Mouse (Mus musculus): Measurements from ENCODE around the gene Dennd2a.
A peak's percentile ranks its signal among the peaks of the same experiment; 100 is the strongest.

Dennd2a gene

DNA sequence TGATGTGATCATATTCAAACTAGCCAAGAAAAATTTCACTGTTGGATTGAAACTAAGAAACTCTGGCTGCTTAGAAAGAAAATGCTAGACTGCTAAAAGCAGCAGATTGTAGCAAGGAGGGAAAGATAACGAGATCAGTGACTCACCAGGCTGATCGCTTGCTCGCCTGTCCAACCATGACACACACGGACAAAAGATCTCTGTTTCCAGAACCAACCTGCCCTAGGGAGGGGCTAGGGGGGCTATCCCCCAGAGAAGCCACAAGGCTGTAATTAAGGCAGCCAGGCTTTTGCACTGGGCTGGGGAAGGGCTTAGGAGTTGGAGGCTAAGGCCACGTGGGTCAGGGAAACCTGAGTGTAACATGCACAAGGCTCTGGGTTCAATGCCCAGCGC, 41.9 kb downstream of the Dennd2a start:
- no peak for DNase-seq (ENCODE audit: low spot score in 2 of 2)

DNA sequence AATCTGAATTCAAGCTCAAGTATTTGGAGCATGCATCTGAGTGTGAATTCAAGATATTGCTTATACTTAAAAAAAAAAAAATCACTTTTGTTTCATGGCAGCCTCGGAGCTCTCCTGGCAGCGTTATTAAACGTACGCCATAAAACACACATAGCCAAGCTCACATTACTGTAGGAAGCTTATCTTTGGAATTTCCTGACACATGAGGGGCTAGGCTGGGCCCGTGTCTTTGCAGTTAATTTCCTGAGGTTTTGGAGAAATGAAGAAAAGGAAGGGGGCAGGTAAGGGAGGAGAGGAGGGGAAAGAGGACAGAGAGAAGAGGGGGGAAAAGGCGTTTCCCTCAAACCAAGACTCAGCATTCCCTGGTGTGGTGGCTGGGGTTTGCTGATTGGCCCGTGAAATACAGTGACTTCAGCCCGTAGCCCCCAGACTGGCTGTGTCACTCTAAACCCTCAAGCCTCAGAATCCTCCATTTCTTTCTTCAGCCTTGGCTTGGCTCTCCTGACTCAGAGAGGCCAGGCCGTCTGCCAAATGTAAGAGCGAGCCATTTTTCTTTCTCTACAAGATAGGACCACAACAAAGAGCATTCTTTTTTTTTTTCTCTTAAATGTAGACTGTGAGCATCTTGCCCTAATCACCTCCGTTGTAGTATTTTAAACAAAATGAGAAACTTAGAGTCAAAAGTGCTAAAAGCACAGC, 42.5 kb downstream of the Dennd2a start:
- peak in 1 of 2 experiments; percentile 37 for DNase-seq (ENCODE audit: low spot score in 2 of 2)

DNA sequence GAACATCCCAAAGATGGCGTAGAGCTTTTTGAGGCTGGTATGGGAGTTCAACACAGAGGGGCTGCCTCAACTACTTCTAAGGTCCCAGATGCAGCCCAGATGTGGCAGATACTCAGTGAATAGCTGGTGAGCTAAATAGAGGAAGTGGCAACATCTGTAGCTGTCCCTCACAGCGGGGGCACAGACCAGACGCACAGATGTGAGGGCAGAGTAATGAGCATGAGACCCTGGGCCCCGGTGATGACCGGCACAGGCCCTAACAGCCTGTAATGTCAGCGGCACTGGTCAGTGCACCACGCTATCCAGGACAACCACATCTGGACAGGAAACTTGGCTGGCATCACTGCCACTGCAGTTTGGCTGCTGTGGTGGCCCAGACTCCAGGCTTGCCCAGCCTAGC, 54.2 kb downstream of the Dennd2a start:
- no peak for DNase-seq (ENCODE audit: low spot score in 2 of 2)

DNA sequence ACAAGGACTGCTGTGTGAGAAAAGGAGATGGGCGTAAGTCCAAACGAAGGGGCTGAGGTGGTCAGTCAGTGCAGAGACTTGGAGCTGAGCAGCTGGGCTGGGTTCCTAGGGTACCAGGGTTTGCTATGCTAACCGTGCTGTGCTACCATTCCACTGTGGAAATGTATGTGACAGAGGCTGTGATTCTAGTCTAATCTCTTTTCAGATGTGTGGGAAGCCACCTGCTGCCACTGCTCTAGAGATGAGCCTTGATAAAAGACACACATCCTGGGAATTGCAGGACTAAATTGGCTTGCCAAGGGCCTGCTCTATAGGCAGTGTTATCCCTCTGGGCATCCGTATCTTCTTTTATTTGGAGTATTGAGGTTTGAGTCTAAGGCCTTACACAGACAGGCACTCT, 60.5 kb downstream of the Dennd2a start:
- DNase-seq (ENCODE audit: low spot score in 2 of 2): no peak

DNA sequence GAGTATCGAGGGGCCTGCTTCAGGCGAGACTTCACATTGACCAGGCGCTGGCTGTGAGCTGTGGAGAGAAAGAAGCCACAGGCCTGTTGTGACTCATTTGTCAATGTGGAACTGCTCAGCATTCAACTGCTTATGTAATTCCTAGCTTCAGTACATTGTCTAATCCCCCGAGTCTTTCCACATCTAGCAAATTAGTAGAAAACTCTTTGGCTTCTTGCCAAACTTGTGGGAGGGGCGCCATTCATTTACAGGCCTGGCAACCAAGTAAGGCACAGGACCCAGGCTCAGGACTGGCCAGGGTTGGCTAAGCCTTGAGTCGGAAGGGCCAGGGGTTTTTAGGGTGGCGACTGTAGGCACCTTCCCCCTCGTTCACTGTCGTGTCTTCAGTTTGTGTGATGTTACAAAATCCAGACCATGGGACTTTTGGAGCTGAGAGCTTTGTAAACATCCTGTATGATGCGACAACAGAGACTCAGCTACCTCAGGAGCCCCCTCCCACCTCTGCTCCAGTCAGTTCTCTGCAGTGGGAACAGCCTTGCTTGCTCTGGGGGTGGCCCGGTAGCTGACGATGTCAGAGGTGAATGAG, 64.4 kb downstream of the Dennd2a start:
- peak; percentile 59 to 85 for DNase-seq (ENCODE audit: low spot score in 2 of 2)

DNA sequence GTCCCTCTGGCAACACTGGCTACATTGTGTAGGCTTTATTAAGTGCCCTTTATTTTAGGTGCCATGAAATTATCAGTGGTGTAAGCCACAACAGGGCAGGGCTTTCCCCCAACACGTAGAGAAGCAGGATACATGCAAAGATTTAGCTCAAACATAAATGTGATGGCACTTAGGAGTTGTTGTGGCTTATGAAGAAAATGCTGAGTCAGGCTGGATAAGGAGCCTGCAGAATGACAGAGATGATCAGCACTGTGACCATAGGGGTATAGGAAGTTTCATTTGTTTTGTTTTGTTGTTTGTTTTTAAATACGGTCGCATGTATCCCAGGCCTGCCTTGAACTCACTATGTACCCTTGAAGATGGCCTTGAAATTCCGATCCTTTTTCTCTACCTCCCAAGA, 65.5 kb downstream of the Dennd2a start:
- no peak for DNase-seq (ENCODE audit: low spot score in 2 of 2)

DNA sequence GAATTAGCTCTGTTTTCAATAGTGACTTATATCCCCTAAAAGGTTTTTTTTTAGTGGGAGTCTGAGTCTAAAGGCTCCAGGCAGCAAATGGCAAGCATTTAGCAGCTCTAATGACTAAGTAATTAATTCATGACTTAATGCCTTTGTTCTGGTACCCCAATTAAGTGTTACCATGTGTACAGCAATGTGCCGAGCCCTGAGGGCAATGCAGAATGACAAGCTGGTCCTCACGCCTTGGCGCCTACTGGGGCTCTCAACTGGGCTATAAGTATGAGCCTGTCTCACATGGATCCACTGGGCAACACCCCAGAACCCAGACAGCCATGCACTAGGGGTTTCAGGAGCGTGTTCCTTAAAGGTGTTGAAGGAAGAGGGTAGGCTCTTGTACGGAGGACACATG, 66.5 kb downstream of the Dennd2a start:
- DNase-seq (ENCODE audit: low spot score in 2 of 2): peak in 1 of 2 experiments; percentile 32

DNA sequence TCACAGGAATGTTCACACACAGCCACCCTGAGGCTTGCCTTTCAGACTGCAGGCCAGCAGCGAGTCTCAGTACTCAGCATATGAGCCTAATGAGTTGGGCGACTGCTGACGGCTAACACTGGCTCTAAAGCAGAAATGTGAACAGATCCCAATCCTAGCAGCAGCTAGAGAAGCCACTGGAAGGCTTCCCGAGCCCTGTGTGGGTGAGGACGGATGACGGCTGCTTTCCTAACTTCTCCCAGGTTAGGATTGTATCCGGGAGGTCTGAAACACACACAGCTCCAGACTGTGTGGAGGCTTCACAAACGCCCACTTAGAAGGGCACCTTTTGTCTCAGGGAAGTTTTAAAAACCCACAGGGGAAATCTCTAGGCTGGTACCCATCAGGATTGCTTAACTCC, 69.4 kb downstream of the Dennd2a start:
- DNase-seq (ENCODE audit: low spot score in 2 of 2): peak in 1 of 2 experiments; percentile 65

DNA sequence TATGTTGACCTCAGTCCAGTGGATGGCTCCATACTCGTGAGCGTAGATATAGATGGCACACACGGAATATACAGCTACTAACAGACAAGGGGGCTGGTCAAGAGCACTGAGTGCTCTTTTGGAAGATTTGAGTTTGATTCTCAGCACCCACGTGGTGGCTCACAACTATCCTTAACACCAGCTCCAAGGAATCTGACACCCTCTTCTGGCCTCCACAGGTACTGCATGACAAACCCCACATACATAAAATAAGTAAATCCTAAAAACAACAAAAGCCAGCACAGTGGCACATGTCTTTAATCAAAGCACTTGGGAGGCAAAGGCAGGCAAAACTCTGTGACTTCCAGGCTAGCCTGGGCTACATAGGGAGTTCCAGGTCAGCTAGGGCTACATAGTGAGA, 74.0 kb downstream of the Dennd2a start:
- DNase-seq (ENCODE audit: low spot score in 2 of 2): no peak

DNA sequence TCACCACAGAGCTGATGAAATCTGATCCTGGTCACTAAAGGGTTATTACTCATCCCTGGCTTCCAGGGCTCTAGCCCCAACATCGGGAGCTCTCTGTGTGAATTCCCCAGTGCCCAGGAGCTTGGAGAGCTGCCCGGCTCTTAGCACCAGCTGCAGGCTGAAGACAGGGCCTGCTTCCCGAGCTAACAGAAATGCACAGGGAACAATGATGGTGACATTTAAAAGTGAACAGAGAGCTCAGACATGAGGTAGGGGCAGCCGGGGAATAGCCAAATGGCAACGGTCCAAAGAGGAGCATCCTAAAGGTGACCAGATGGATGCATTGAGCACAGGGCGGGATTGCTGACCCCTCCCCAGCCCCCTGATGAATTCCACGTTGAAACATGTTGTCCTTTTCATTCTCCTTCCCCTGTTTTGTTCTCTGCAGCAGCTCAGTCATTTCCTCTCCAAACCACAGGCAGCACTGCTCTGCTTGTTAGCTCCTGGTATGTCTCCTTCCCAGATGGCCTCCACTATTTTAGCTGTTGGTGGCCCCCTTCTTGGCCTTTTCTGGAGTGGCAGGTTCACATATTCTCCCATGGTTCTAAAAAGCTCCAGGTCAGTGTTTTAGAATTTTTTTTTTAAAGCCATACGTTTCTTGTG, 79.0 kb downstream of the Dennd2a start:
- peak in 1 of 2 experiments; percentile 52 for DNase-seq (ENCODE audit: low spot score in 2 of 2)

DNA sequence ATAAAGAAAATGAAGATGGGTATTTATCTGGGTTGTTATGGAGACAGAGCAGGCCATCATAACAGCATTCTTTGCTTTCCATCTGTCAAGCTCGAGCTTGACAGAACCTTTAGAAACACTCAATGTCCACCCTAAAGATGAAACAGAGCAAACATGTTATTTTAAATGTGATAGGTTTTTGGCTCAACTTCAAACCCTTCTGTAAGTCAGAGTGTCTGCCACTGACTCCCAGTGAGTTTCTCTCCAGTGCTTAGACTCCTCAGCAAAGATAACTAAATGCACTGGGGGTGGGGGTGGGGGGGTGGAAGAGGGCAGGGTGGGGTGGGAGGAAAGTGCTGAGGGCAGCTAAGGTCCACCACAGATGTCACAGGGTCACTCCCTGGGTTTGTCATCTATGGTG, 81.0 kb downstream of the Dennd2a start:
- DNase-seq (ENCODE audit: low spot score in 2 of 2): no peak

DNA sequence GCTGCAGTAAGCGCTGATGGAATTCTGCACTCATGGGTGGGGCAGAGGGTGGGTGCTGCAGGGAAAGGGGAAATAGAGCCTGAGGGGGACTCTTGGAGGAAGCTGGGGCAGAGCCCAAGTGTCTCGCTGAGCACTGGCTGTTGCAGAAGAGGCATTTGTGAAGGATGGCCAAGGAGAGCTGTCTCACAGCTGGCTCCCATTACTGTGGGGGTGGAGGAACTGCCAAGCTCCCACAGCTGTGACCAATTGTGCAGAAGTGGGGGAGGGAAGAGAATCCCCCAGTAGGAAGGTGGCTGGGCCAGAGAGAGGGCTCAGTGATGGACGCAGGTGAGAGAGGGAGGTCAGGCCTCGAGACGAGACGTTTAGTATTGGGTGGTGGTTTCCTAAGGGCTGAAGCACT, 83.2 kb downstream of the Dennd2a start:
- DNase-seq (ENCODE audit: low spot score in 2 of 2): no peak

DNA sequence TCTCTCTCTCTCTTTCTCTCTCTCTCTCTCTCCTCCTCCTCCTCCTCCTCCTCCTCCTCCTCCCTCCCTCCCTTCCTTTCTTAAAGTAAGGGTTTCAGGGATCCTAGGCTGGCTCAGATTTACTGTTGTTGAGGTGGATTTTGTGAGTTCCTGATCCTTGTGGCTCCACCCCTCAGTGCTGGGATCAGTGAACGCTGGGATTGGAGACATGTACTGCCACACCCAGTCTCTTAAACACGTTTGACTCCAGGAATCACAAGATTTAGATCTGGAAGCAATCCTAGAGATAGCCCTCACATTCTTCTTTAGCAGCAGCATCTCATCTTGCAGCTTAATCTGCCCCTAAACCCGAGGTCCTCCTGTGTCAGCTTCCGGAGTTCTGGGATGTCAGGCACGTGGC, 84.8 kb downstream of the Dennd2a start:
- DNase-seq (ENCODE audit: low spot score in 2 of 2): no peak

DNA sequence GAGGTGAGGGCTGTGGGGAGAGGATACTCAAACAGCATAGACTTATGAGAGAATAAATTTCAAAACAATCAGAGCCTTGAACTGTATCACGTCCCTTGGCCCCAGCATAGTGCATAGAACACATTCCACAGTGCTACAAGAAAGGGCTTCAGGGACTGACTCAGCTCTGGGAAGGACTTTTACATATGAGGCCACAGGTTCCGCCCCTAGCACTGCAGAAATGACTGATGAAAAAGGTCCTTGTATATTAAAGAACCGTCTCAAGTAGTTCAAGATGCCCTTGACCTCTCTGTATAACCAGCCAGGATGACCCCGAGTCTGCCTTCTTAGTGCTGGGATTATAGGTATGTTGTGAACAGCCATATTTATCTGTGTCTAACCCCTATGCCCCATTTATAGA, 85.4 kb downstream of the Dennd2a start:
- DNase-seq (ENCODE audit: low spot score in 2 of 2): no peak

DNA sequence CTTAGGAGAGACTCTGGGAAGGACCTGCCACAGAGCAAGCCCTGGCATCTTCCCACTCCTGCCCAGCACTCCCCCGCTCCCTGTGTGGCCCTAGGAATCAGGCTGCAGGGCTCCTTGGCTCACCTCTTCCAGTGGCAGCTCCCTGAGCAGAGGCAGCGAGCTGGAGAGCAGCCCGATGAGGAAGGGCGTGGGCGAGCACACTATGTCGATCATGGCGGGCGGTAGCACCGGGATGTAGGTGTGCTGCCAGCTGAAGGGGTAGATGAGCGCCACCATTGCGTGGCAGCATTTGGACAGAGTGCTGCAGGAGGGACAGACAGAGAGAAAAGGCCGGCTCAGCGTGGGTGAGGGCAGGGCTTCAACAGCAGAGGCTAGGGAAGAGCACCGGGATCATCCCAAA, 87.6 kb downstream of the Dennd2a start:
- peak; percentile 43 to 73 for DNase-seq (ENCODE audit: low spot score in 2 of 2)

DNA sequence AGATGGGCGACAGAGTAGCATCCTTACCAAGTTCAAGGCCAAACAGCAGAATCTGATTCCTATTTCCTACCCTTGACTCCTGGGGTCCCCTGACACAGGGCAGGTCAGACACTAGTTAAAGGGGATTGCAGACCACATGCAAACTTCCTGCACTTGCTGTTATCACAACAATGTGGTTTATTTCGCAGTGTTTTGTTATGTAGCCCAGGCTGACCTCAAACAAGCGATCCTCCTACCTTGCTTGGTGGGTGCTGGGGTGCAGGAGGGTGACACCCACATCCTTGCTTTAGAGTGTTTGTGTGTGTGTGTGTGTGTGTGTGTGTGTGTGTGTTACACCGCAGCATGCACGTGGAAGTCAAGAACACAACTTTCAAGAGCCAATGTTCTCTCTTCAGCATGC, 88.2 kb downstream of the Dennd2a start:
- no peak for DNase-seq (ENCODE audit: low spot score in 2 of 2)

DNA sequence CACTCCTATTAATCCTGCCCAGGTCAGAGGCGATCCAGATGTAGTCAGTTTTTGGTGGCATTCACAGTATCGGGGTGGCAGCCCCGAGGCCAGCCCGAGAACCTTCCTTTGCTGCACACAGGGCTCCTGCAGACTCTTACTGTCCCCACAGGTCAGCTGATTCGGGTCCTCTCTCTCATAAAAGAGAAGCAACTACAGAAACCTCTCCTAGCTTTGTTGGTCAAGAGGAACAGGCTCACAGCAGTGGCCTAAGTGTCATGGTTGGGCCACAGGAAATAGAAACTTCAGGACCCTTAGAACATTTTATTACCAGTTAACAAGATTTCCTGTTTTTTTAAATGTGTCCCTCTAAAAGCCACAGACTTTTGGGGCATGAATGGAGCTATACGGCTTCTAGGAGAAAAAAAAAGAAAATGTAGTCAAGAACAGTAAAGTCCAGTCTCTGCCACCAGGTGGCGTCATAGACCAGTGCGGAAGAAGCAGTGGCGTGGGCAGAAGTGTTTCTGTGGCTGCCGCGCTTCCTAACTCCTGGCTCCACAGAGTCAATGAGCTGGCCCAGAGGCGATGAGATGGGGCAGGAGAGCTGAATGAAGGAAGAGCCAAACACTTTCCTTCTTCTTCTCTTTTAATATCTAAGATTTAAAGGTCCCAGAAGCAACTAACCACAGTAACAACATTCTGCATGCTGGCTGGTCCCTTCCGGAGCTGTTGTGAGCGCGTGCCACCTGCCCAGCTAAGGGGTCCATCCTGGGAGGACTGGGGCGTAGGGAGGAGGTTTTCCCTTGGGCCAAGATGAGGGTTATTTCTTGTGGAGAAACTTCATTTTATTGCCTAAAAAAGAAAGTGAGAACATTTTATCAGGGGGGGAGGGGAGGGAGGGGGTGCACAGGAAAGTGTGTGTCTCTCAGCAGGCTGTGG, 94.8 kb downstream of the Dennd2a start:
- peak in 1 of 2 experiments; percentile 85 for DNase-seq (ENCODE audit: low spot score in 2 of 2)

DNA sequence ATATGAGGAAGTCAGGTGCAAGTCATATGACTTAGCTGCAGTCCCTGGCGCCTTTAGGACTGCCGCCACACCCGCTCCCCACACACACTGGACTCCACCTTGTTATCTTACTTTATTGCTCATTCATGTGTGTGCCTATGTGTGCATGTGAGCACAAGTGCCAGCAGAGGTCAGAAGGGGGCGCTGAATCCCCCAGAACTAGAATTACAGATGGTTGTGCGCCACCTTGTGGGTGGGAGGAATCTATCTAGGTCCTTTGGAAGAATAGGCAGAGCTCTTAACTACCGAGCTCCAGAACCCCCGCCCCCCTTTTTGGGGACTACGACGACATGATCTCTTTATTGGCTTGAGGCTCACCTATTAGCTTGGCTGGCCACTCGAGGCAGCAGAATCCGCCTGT, 97.6 kb downstream of the Dennd2a start:
- no peak for DNase-seq (ENCODE audit: low spot score in 2 of 2)

DNA sequence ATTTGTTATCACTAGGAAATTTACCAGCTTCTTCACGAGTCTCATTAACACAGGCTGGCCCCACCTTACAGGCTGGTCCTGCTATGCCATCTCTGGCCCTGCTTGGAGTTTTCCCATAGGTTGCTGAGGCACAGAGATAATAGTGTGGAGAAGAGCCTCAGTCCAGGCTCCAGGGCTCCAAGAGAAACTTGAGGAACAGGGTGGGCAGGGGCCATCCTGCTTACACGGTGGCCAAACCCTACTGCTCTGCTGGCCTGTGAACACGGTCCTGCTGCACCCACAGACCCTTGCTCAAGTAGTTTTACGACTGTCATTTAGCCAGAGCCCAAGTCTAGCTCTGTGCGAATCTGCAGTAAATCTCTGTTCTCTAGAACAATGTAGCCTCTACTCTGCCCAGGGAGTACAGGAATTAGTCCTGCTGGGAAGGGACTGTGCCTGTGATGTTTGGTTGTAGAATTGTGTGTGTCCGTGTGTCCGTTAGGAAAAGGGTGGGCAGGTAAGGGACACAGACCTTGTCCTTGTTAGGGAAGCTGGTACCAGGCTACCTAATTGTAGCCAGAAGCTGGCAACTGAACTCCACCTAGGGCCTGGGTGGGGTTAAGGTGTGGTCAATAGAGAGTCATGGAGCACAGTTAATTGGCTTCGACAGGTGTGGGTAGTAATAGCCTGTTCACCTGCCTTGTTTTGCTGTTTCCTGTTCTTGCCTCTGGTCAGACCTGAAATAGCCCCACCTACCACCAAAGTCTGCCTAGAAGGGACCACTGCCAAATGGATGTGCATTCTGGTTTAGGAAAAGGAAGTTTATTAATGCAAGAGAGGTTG, 102.1 kb downstream of the Dennd2a start:
- DNase-seq (ENCODE audit: low spot score in 2 of 2): no peak

DNA sequence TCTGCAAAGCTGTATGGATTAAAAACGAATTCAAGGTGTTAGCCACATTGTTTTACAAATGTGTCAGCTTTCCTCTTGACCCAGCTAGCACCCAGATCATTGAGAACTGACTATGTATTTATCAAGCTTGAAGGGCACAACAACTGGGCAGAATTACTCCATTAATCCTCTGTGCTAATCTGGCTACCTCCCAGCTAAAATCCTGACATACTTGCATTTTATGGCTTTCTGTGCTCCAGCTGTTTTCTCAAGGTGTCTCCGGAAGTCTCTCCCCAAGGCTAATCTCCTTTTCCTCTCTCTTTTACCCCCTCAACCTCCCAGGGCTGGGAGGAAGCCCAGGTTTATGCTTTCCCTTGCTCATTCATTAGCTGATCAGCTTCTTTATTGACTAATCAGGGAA, 103.1 kb downstream of the Dennd2a start:
- no peak for DNase-seq (ENCODE audit: low spot score in 2 of 2)

DNA sequence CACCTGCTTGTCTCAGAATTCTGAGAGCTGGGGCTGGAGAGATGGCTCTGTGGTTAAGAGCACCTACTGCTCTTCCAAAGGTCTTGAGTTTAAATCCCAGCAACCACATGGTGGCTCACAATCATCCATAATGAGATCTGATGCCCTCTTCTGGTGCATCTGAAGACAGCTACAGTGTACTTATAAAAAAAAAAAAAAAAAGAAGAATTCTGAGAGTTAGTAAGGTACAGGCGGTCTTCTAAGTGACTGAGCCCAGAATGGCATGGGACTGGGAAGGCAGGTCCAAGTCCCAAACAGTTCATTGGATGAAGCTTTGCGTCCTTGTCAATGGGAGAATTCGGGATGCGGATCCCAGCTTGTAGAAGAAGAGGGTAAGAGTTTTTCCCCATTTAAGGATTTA, 104.1 kb downstream of the Dennd2a start:
- DNase-seq (ENCODE audit: low spot score in 2 of 2): no peak
